Mouse (Mus musculus) Muller cell, postnatal 12 days (primary cell): Measurements from ENCODE around the gene Cacnb2.

Experiments used
- DNase-seq: peaks from one replicate; pipeline ENCODE4 v3.0.0-alpha.2; 2015; ENCODE audit errors: inconsistent ontology term

The Cacnb2 gene

DNA sequence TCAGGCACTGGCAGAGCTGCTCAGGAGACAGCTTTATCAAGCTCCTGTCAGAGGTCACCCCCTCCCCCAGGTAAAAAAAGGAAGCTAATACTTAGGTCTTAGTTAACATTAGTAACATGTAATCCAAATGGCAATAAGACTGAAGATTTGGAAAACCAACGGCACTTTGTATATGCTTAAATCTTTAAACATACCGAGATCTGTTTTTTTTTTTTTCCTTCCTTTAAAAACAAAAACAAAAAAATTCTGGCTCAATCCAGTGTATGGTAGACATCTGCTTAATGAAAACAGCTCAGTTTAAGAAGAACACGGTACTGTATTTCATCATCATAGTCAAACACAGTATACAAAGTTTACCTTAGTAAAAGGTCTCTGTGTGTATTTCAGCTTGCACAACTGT is at the start of gene Cacnb2:
Gene Cacnb2, plus strand, starts transcription at position 301 of the 400 bp plus-strand sequence.
- DNase-seq = no peak

DNA sequence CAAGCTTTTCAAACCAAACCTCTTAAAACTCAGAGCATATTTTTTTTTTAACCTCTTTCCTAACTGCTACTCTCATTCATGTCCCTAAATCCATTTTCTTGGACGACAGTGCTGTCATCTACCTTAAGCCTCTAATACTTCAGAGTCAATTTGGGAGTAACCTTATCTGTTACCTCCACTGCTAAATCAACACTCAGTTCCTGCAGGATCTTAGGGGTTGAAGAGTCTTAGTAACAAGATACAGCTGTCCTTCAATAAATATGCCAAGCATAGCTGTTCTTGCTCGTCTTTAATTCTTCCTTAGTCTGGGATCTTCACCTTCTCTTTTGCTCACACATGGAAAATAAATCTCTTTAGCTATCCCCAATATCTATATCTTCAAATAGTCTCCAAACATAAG is 34.9 kb upstream of the Cacnb2 start:
- no peak for DNase-seq

DNA sequence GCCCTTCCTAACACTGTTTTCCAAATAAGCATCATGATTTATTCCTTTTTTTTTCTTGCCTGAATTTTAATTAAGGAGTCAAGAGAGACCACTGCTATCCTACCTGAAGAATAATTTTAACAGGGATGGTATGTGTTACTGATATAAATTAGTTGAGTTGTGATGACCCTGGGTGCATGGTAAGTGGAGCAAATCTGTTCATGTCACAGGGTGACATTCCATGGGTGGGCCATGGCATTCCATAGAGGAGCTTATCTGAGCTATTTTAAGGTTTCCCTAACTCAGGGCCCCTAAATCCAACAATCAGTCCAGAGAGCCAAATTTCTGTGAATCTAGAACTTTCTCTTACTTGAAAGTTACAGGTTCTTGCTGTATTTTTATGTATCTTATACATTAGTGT is 31.6 kb upstream of the Cacnb2 start:
- DNase-seq = no peak

DNA sequence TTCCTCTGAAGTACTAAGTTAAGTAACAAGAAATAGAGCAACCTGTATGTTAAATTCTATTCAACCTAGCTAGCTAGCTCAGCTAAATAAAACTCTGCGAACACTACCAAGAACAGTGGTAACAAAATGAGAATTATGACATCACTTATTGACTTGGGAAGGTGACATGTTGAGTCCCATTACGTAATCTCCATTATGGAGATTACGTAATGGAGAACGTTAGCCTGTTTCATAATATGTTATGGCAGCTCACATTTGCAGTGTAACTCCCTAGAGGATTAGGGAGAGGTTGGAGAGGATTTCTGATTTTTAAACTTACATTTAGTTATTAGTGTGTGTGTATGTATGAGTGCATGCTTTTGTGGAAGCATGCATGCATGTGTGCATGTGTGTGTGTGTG is 13.3 kb upstream of the Cacnb2 start:
- no peak for DNase-seq

DNA sequence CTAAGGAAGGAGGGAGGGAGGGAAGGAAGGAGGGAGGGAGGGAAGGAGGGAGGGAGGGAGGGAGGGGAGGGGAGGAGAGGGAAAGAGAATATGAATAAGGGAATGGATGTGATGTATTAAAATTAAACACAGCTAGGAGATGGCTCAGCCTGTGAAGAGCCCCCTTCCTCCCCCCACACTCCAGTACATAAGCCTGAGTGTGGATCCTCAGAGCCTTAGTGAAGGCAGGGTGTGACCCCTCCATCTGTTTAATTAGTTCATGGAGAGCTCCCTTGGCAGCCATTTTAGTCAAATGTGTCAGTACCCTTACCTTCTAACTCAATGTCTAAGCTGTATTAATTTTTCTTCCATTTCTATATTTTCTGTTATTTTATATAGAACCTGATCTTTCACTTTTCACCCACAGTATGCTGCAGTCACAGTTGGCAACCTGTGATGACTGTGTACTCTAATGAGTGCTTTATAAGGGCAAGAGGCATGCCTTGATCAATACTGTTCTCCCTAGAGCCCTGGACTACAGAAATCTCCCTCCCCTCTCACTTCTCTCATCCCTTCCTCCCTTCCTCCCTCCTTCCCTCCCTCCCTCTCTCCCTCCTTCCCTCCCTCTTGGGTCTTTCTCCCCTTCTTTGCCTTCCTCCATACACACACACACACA is 4.9 kb upstream of the Cacnb2 start:
- no peak for DNase-seq

DNA sequence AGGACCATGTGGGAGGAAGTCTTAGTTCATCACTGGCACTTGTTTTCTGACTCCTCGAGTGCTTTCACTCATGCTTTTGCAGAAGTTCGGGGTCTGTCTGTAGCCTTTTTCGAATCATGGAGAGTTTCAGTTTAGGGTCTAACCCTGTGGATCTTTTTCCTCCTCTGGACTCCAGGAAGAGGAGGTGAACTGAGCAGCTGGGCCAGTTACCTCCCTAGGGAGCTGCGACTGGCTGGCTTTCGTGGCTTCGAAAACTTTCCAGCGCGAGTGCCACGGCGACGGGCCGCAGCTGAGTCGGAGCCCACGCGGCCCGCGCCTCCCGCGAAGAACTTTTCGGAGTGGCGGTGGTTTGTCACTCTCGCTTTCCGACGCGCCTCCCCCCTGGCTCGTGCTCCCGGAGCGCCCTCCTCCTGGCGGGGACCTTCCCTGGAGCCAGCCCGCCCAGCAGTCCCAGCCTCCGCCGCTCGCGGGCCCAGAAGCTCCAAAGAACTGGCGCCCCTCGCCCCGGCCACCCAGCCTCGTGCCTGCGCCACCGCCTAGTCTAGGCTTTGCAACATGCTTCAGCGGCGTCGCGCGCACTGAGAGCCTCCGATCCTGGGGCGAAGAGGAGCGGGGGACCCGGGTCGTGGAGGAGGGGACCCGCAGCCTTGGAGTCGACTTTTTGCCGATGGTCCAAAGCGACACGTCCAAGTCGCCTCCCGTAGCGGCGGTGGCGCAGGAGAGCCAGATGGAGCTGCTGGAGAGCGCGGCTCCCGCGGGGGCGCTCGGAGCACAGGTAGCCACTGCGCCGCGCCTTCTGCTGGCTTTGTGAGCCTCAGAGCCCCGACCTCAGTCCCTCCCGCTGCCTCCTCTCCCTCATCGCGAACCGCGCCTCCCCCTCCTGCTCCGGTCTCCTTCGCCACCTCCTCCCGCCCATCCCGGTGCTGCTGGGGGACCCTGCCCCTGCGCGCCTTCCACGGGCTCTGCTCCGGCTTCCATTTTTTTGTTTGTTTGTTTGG is 1.2 kb downstream of the Cacnb2 start:
- DNase-seq = peak; percentile 68

DNA sequence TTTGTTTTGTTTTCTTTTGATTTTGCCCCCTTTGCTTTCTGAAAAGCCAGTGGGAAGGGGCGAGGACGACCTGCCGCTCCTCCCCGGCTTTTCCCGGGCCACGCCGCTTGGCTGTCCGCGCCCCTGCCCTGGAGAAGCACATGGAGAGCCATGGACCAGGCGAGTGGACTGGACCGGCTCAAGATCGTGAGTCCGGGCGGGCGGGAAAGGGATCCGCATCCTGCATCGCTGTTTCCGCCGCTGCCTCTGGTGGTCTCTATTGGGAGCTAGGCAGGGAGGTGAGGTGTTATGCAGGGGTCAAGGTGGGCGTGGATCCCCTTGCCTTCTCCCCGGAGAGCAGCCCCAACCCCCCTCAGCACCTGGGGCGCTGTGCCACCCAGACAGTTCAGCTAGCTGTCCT is 1.9 kb downstream of the Cacnb2 start:
- peak; percentile 46 for DNase-seq

DNA sequence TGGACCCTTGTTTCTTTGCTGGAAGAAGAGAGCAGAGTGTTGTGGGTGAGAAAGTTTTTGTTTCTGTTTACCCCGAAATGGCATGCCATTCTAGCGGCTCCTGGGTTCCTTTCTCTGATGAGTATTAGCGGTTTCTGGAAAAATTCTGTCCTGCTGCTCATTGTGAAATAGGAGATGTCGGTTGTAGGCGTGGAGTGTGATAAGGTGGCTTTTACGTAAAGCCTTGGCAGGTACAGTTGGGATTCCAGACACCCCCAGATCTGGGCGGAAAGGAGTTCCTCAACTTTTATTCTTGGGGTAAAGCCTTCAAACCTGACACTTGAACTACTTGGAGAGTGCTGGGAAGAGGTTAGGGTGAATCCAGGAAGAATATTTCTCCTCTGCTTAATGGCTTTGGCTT is 2.3 kb downstream of the Cacnb2 start:
- peak; percentile 28 for DNase-seq

DNA sequence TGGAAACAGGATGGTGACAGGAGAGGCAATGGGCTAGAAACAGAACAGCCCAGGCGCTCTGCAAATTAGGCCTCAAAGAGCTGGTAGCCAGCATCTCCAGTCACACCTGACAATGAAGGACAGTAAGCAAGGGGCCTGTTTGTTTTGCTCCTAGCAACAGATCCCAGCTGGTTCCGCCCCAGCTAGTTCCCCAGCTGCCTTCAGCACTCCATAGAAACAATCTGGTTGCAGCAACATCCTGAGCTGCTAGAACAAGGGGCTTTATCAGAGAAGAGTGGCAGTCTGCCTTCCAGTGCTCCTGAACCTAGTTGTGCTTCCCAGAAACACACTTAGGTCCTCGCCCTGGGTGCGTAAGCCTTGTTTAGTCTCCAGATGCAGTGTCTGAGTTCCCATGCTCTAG is 5.7 kb downstream of the Cacnb2 start:
- no peak for DNase-seq

DNA sequence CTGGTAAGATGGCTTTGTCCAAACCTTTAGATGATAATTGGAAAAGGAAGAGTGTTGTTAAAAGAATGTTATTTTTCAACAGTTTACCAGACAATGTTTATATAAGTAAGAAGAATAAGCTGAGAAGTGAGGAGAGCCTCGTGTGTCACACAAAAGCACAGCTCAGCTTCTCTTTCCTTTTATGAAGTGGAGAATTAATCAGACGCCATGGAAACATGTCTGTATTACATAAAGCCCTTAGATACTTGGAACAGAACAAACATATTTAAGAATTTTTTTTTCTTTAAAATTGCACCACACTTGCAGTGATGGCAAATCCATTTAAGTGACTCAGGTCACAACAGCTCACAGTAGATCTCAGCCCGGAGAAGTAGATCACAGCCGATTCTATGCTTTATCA is 9.8 kb downstream of the Cacnb2 start:
- DNase-seq = no peak

DNA sequence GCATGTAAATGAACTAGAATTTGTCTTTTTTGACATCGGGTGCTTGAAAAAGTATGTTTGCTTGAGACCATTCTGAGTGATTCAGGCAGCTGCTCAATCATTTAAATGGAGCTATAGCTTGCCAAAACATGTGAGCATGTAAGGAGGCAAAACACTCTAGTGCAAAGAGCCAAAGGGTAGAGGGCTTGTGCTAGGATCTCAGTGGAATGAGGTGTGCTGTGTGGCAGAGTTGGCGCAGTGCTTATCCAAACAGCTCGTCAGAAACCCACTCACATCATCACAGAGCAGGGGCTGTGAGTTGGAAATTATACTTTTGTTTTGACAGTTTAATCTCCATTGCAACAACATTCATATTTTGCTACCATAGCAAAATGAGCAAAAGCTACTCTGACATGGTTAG is 13.5 kb downstream of the Cacnb2 start:
- no peak for DNase-seq

DNA sequence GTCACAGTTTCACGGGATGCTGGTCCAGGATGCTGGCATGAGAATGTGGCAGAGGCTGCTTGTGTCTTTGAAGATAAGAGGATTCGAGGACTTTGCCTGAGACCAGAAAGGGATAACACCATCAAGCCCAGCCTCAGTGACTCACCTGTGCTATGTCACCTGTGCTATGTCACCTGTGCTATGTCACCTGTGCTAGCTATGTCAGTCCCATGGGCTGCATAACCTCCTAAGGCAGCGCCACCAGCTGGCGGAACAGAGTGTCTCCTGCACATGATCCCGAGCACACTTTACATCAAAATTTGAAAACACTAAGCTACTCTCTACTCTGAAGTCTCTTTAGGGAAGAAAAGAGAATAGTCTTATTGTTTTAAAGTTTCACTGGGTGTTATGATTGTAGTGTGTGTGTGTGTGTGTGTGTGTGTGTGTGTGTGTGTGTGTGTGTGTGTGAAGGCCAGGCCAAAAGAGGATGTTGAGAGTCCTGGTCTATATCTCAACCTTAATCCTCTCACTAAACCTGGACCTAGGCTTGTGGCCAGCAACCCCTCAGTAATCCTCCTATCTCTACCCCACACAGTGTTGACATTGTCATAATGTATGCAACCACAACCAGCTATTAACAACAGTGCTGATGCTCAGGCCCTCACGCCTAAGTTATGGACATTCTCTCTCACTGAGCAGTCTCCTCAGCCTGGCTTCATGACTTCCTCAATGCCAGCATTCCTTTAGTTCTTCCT is 17.4 kb downstream of the Cacnb2 start:
- DNase-seq = no peak

DNA sequence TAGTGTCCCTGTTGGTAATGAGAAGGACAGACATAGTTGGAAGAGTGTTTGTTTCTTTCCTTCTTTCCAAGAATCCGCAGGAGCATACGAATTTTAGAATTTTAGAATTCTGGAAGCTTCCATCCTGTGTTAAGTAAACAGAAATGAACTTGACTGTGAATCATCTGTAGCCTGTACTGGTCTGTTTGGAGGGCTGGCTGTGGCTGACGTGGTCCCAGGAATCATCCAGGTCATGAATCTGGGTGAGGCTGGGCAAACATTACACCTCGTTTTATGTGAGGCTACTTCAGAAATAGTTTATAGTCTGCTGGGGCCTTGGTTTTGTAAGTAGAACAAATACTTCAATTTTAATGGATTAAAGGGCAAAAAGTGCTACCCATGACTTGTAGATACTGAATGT is 18.0 kb downstream of the Cacnb2 start:
- no peak for DNase-seq

DNA sequence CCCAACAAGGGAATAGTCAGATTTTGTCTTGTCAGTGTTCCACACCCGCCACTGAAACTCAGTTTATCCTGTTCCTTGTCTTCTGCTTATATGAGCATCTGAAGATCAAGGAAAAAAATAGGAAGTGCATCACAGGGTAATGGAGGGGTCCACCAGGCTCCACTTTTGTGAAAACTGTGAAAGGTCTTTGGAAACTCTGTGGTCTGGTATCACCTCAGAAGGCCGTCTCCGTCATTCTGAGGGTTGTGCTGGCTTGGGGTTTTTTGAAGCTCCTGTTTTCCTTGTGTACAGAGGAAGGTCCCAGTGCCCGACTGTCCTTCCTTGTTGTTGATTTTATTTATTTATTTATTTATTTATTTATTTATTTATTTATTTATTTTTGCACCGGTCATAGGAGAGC is 20.9 kb downstream of the Cacnb2 start:
- DNase-seq = no peak

DNA sequence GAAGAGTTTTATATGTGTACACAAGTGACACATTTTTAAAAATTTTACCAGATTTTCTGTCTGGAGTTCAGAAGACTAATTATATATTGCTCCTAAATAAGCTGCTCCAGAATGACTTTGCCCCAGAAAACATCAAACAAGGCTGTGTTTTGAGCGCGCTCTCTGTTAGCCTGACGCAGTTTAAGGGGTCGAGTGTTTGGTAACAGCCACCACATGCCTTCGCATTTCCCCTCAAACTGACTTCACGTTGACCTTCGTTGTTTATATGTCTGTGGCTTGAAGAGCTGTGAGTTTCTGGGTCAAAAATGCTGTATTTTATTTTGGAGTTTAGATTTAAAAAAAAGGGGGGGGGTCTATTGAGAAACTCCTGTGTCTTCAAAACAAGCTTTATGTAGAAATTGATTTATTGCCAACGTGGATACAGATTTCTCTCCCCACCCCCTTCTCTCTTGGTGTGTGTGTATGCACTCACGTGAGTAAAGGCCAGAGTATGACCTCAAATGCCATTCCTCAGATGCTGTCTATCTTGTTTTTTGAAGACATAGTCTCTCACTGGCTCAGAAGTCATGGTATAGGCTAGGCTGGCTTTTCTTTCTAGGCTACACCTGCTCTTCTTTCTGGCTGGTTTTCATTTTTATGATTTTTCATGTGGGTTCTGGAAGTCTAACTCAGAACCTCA is 27.1 kb downstream of the Cacnb2 start:
- DNase-seq = no peak

DNA sequence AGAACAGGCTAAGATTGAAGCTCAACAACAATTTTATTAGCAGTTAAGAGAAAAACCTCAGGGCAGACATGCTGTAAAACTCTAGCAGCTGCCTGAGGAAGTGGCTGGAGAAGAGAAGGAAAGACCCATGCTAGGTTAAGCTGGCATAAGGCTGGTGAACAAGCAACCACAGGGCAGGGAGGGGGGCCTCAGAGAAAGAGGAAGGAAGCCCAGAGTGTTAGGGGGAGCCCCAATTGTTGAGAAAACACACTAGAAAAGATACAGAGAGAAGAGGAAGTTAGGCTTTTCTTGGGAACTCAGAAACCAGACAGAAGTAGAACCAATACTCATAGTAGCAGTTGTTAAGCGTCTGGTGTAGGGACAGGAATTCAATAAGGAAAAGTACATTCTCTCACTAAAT is 28.7 kb downstream of the Cacnb2 start:
- DNase-seq = no peak

DNA sequence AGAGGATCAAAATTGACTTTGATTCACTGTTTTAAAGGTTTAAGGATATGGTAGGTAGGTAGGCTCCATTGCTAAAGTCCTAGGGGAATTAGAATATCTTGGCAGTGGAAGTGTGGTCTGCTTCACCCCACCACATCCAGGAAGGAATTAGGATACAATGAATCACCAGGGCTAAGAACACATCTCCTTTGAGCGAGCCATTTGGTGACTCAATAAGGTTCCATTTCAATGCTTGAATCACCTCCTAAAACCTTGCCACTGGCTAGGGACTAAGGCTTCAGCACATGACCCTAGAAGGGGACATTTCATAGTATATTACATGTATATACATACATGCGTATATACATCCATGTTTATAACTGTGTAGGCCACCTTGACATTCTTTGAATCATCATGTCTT is 30.3 kb downstream of the Cacnb2 start:
- DNase-seq = no peak

DNA sequence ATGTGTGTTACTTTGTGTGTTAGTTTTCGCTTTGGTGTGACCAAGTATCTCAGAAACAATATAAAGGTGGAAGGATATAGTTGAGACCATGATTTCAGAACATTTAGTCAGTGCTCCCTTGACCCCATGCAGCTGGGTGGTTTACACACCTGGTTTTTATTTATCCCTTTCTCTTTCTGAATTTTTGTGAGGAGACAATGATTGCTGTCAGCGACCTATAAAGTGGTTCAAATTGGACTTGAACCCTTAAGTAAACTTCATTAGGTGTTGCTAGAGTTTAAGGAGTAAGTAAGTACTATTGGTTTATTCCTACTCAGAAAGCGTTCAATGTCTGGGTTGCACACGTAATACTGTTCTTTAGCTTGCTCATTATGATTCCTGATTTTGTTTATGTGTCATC is 36.4 kb downstream of the Cacnb2 start:
- no peak for DNase-seq

DNA sequence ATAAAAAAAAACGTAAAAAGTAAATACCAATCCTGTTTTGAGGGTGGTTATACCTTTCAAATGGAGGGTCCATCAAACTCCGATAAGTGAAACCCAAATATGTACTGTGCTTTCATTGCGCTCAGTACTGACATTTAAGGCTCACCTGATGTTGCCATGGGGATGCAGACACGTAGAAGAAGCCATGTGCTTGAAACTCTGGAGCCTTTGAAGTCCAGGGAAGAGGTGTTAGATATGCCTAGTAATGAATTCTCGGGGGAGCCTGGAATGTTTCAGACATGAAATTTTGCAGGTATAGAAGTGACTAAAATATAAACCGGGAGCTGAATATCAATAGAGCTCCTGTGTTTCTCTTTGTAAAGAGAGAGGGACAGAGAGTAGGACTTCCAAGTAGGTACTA is 37.0 kb downstream of the Cacnb2 start:
- no peak for DNase-seq

DNA sequence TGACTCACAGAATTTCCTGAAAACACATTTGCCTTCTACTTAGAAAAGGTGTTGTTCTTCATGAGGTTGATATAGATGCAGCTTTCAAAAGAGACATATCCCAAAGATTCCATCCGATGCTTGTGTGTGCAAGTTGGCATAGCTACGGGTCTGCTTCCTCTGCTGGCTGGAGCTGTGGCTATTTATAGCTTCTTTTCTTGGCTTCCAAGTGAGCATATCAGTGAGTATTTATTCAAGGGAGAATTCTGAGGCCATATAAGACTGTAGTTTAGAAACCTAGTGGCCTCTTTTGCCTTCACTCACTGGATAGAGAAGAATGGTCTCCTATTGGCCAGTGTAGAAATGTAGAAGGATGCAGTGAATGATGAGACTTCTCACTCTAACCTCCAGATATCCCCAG is 38.2 kb downstream of the Cacnb2 start:
- DNase-seq = peak; percentile 36

DNA sequence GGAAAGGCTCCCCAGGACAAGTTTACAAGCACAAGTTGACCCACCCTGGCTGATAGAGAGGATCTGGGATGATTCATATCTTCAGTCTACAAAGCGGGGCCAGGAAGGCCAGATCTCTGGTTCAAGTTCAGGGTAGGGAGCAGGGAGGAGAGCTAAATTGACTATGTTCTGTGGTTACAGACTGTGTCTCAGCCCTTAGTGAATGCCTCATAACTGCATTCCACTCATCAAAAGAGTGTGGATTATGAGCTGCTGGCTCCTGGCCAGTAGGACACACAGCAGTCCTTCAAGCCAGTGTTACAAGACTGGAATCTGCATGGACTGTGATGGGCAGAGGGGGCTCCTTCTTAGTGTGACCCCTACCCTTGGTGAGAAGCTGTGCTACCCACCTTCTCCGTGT is 48.4 kb downstream of the Cacnb2 start:
- DNase-seq = peak; percentile 74

DNA sequence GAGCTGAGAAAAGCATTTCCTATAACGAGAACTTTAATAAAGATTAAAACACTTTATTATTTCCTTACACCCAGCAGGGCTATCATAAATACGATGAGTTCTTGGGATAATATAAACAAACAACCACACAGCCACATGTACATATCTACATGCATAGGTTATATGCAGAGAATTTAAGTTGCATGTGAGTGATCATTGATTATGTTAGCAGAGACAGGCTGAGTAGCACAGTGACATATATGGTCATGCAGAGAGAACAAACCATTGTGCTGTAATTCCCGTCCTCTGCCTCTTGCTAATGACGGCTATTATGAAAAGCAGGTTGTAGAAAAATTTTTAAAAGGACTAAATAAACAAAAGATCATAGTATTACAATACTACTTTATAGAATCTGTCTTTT is 53.8 kb downstream of the Cacnb2 start:
- DNase-seq = no peak
